Mouse (Mus musculus) limb, embryonic 15.5 days (tissue): ENCODE measurements around the gene Babam2. TPM values are rescaled to one million over a fixed set of nuclear protein-coding genes. Genes with fewer than 3 reads are reported as not detected.
A peak's percentile ranks its signal among the peaks of the same experiment; 100 is the strongest.

Experiments
- ATAC-seq: fragments of 200-750 bp; cut with Nextera tagmentation; 2 replicates; pipeline ENCODE4 v1.8.0; 2017; ENCODE audit warnings: low read depth, moderate TSS enrichment; ENCODE audit not compliant: insufficient number of reproducible peaks, low FRiP score, low TSS enrichment
- H3K27ac ChIP-seq: fragments of 300-500 bp; sonication (generic); 2 replicates; pipeline ENCODE4 v1.5.1; 2015; ENCODE audit warnings: moderate library complexity, mild to moderate bottlenecking, inconsistent platforms
- H3K27me3 ChIP-seq: fragments of 300-500 bp; sonication (generic); 2 replicates; pipeline ENCODE4 v1.6.1; 2015; ENCODE audit warnings: inconsistent platforms
- H3K36me3 ChIP-seq: fragments of 300-500 bp; sonication (generic); 2 replicates; pipeline ENCODE4 v1.6.1; 2015; ENCODE audit warnings: inconsistent platforms
- H3K4me1 ChIP-seq: fragments of 300-500 bp; sonication (generic); 2 replicates; pipeline ENCODE4 v1.6.1; 2015; ENCODE audit warnings: inconsistent platforms
- H3K4me2 ChIP-seq: fragments of 300-500 bp; sonication (generic); 2 replicates; pipeline ENCODE4 v1.6.1; 2015; ENCODE audit warnings: mild to moderate bottlenecking, inconsistent platforms
- H3K4me3 ChIP-seq: fragments of 300-500 bp; sonication (generic); 2 replicates; pipeline ENCODE4 v1.5.1; 2015; ENCODE audit warnings: mild to moderate bottlenecking, inconsistent platforms
- H3K9ac ChIP-seq: fragments of 300-500 bp; sonication (generic); 2 replicates; pipeline ENCODE4 v1.6.1; 2015; ENCODE audit warnings: inconsistent platforms
- H3K9me3 ChIP-seq: fragments of 300-500 bp; sonication (generic); 2 replicates; pipeline ENCODE4 v1.6.1; 2016; ENCODE audit warnings: inconsistent platforms
- WGBS: fragments of 180-500 bp; shearing (Covaris S2); methylation state at CpG from one replicate; pipeline ENCODE4 v1.1.7; 2015; 5-methylcytosine and 5-hydroxymethylcytosine counted together
- microRNA-seq: library from miRNA; unstranded; fragments of <30 nt; microRNA quantifications from one replicate; pipeline ENCODE4, GENCODE M21; 2016
- polyA plus RNA-seq: library from polyadenylated mRNA; unstranded; fragments of >200 nt; fragmentation: Nextera tagmentation; extraction: Ambion mirVana; gene quantifications from 2 replicates; pipeline ENCODE4 v1.2.1, GENCODE M21; 2015

Babam2 gene
- polyA plus RNA-seq, 1 experiment from 2014 or later, result 50.5 TPM

DNA sequence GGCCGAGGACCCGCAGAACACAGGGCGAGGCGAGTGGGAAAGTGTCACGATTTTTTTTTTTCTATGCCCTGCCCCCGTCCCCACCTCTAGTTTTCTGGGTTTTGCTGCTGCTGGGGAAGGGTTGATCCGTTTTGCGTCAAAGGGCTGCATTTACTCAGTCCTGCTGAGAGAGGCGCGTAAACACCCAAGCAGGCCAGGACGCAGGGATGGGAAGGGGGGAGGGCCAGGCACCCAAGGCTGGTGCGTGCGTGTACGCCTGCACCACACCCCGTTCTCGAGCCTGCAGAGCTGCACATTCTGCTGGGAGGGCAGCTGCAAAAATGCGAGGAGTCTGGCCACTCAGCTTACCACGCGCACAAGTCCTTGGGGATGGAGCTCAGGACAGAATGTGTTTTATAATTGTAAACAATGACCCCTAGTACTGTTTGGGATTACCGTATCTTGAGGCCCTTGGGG lies 436.1 kb downstream of the Babam2 start:
- peak overlapping the region; percentile 75 for H3K4me3 ChIP-seq
- no peaks in the 10 kb centered on the region for H3K9me3 ChIP-seq
- WGBS, result under 1% methylated on average over 20 of the region's 20 CpGs
- peak overlapping the region; percentile 24; the same call in 1 of the 2 replicates for H3K9ac ChIP-seq
- H3K36me3 ChIP-seq, result no peaks in the 10 kb centered on the region
- peaks cover 27% of the 10 kb centered on the region for H3K4me1 ChIP-seq
- H3K4me2 ChIP-seq, result peak overlapping the region; percentile 82
- ATAC-seq, result 0 out of 2 replicates have a peak, but pooled peaks have one; percentile 27
- peaks cover 4% of the 10 kb centered on the region for H3K27me3 ChIP-seq
- H3K27ac ChIP-seq, result peak overlapping the region; percentile 99

DNA sequence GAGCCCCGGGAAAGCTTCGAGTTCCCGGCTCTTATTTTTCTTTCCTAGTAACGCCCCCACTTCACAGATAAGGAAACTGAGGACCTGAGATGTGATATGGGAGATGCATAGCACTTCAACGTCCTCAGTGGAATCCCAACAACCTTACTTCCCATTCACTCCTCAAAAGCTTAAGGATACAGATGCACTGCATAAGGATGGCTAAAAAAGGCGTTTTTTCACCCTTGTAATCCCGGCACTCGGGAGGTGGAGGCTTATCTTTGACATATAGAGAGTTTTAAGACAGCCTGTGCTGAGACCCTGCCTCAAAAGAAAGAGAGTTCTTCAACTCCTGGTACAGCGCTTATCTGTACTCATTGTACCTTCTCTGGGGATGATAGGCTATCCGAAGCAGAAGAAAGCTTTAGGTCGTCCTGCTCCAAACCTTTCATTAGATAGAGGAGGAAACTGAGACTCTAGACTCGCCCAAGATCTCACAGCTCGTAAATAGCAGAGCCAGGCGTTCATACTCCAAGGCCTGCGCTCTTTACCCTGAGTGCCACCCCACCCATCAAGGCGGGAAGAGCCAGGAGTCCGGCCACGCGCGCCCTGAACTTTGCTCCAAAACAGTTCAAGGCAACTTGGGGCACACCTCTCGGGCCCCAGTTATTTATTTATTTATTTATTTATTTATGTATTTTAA lies 436.7 kb downstream of the Babam2 start:
- H3K4me1 ChIP-seq, result peaks cover 34% of the 10 kb centered on the region
- peaks cover 4% of the 10 kb centered on the region for H3K27me3 ChIP-seq
- 2% methylated on average over 21 of the region's 21 CpGs for WGBS
- no peak overlapping the region; the same call in 1 of the 2 replicates for H3K9ac ChIP-seq
- peak overlapping the region; percentile 75 for H3K4me3 ChIP-seq
- H3K27ac ChIP-seq, result peak overlapping the region; percentile 99
- no peaks in the 10 kb centered on the region for H3K9me3 ChIP-seq
- peak overlapping the region; percentile 82 for H3K4me2 ChIP-seq
- no peaks in the 10 kb centered on the region for H3K36me3 ChIP-seq
- no peak for ATAC-seq

Small RNA genes within 50 kb of the gene (microRNA-seq; reads per million reads assigned to microRNA genes)
- gene Mir3473e, result not detected

Other genes starting within 250 kb of the Babam2 start
- gene Zfp512, start 245.3 kb upstream of the Babam2 start, polyA plus RNA-seq, result 46.6 and 49.1 TPM in 2 replicates
- gene 4930548H24Rik, start 211.9 kb upstream of the Babam2 start, polyA plus RNA-seq, result not detected in 2 replicates
- 50.9 and 54.2 TPM in 2 replicates for gene Gpn1, start 202.9 kb upstream of the Babam2 start, polyA plus RNA-seq
- 30.2 and 30.8 TPM in 2 replicates for gene Slc4a1ap, start 170.7 kb upstream of the Babam2 start, polyA plus RNA-seq
- gene Supt7l, start 169.9 kb upstream of the Babam2 start, polyA plus RNA-seq, result 21.8 and 23.3 TPM in 2 replicates
- gene Mrpl33, start 100.7 kb upstream of the Babam2 start, polyA plus RNA-seq, result 278 and 282 TPM in 2 replicates
- gene Rbks, start 57 bp upstream of the Babam2 start, polyA plus RNA-seq, result 2.5 and 2.9 TPM in 2 replicates